12 mouse cellular contexts compared by ENCODE assay signal in genomic region chr11:64022403-64023047, GRCm38 (mm10). TPM values are rescaled to one million over a fixed set of nuclear protein-coding genes. Genes with fewer than 3 reads are reported as not detected.
ATAC-seq lines count a peak whose summit lies in the region.
"Had no signal": no experiment of that assay in that cellular context is flagged by ENCODE, and none has a peak within 500 bp of the region (broad histone marks: within the 10 kb centered on the region; RNA-seq: fewer than 3 reads in every experiment).

No protein-coding gene starts in this region.

- H3K4me1 ChIP-seq in forebrain, embryonic 12.5 days: peaks cover 35% of the 10 kb centered on the region
- peaks cover 33% of the 10 kb centered on the region for H3K4me1 ChIP-seq in forebrain, embryonic 13.5 days
- H3K4me1 ChIP-seq in hindbrain, embryonic 12.5 days: peaks cover 32% of the 10 kb centered on the region
- H3K4me1 ChIP-seq in midbrain, embryonic 16.5 days (ENCODE audit: control insufficient read depth, insufficient read depth, low read length): peaks cover 23% of the 10 kb centered on the region

- ATAC-seq in forebrain, embryonic 12.5 days (ENCODE audit: low FRiP score): 0 out of 2 replicates have a peak, but pooled peaks have one; percentile 41
- ATAC-seq in forebrain, embryonic 13.5 days: no peak
- ATAC-seq in CD4-positive, CD25-positive, alpha-beta regulatory T cell, adult 4 months: peak; percentile 58
- ATAC-seq in hindbrain, embryonic 12.5 days (ENCODE audit: low FRiP score): peak; percentile 67; the same call in 1 of the 2 replicates
- 0 out of 2 replicates have a peak, but pooled peaks have one; percentile 50 for ATAC-seq in midbrain, embryonic 16.5 days
- no peak for ATAC-seq in megakaryocyte-erythroid progenitor cell, adult 5-6 weeks (replicated peaks; ENCODE audit: low FRiP score, low TSS enrichment, poor library complexity, severe bottlenecking)
- no peak for ATAC-seq in monocyte, adult 5-6 weeks (replicated peaks; ENCODE audit: insufficient number of reproducible peaks, low FRiP score, low TSS enrichment, poor library complexity, severe bottlenecking)
- no peak for ATAC-seq in erythroblast, adult 5-6 weeks (replicated peaks; ENCODE audit: low FRiP score, poor library complexity, severe bottlenecking)
- ATAC-seq: liver, embryonic 12.5 days; lung, postnatal 0 days had no signal

- no peak overlapping the region for H3K4me3 ChIP-seq in forebrain, embryonic 12.5 days (replicated peaks)
- H3K4me3 ChIP-seq in forebrain, embryonic 13.5 days: no peak overlapping the region
- H3K4me3 ChIP-seq in hindbrain, embryonic 12.5 days: no peak overlapping the region
- H3K4me3 ChIP-seq in midbrain, embryonic 16.5 days (ENCODE audit: low read depth, low read length): no peak overlapping the region
- H3K4me3 ChIP-seq: embryonic facial prominence, embryonic 13.5 days; liver, embryonic 12.5 days had no signal

- H3K36me3 ChIP-seq in forebrain, embryonic 12.5 days (replicated peaks): no peaks in the 10 kb centered on the region
- H3K36me3 ChIP-seq in forebrain, embryonic 13.5 days (ENCODE audit: poor library complexity, severe bottlenecking): no peaks in the 10 kb centered on the region
- H3K36me3 ChIP-seq in hindbrain, embryonic 12.5 days: no peaks in the 10 kb centered on the region
- H3K36me3 ChIP-seq in midbrain, embryonic 16.5 days (ENCODE audit: control insufficient read depth, insufficient read depth, low read length): no peaks in the 10 kb centered on the region
- H3K36me3 ChIP-seq: embryonic facial prominence, embryonic 13.5 days; liver, embryonic 12.5 days had no signal

- 34% methylated on average over 9 of the region's 9 CpGs for WGBS in forebrain, embryonic 12.5 days
- 28% methylated on average over 9 of the region's 9 CpGs for WGBS in forebrain, embryonic 13.5 days
- WGBS in hindbrain, embryonic 12.5 days: 33% methylated on average over 9 of the region's 9 CpGs
- 24% methylated on average over 9 of the region's 9 CpGs for WGBS in midbrain, embryonic 16.5 days

- no peaks in the 10 kb centered on the region for H3K9me3 ChIP-seq in forebrain, embryonic 12.5 days
- H3K9me3 ChIP-seq in forebrain, embryonic 13.5 days (replicated peaks): no peaks in the 10 kb centered on the region
- no peaks in the 10 kb centered on the region for H3K9me3 ChIP-seq in hindbrain, embryonic 12.5 days (replicated peaks)
- no peaks in the 10 kb centered on the region for H3K9me3 ChIP-seq in midbrain, embryonic 16.5 days (replicated peaks; ENCODE audit: control insufficient read depth, low read length, poor library complexity, severe bottlenecking)
- H3K9me3 ChIP-seq: embryonic facial prominence, embryonic 13.5 days; liver, embryonic 12.5 days had no signal

- no peak overlapping the region for H3K9ac ChIP-seq in forebrain, embryonic 12.5 days
- H3K9ac ChIP-seq in forebrain, embryonic 13.5 days: no peak overlapping the region
- H3K9ac ChIP-seq in hindbrain, embryonic 12.5 days: no peak overlapping the region
- H3K9ac ChIP-seq in midbrain, embryonic 16.5 days (ENCODE audit: low read depth, low read length): no peak overlapping the region
- H3K9ac ChIP-seq: embryonic facial prominence, embryonic 13.5 days; liver, embryonic 12.5 days had no signal

- no peaks in the 10 kb centered on the region for H3K27me3 ChIP-seq in forebrain, embryonic 12.5 days
- no peaks in the 10 kb centered on the region; the same call in 1 of the 2 replicates for H3K27me3 ChIP-seq in forebrain, embryonic 13.5 days
- no peaks in the 10 kb centered on the region for H3K27me3 ChIP-seq in hindbrain, embryonic 12.5 days
- H3K27me3 ChIP-seq in midbrain, embryonic 16.5 days (ENCODE audit: control insufficient read depth, insufficient read depth, low read depth, low read length): no peaks in the 10 kb centered on the region
- H3K27me3 ChIP-seq: liver, embryonic 12.5 days had no signal

- H3K27ac ChIP-seq in forebrain, embryonic 12.5 days: no peak overlapping the region
- H3K27ac ChIP-seq in forebrain, embryonic 13.5 days: no peak overlapping the region
- H3K27ac ChIP-seq in hindbrain, embryonic 12.5 days: peak overlapping the region; percentile 80; the same call in 1 of the 2 replicates
- H3K27ac ChIP-seq in midbrain, embryonic 16.5 days (ENCODE audit: low read length): no peak overlapping the region
- H3K27ac ChIP-seq: embryonic facial prominence, embryonic 13.5 days; kidney, postnatal 0 days; liver, embryonic 12.5 days had no signal

- H3K4me2 ChIP-seq in forebrain, embryonic 12.5 days: no peak overlapping the region
- H3K4me2 ChIP-seq in forebrain, embryonic 13.5 days: no peak overlapping the region
- H3K4me2 ChIP-seq in hindbrain, embryonic 12.5 days (replicated peaks): peak overlapping the region; percentile 25
- no peak overlapping the region for H3K4me2 ChIP-seq in midbrain, embryonic 16.5 days (ENCODE audit: low read length)
- H3K4me2 ChIP-seq: embryonic facial prominence, embryonic 13.5 days; liver, embryonic 12.5 days had no signal

RNA-seq across cellular contexts. Expression of gene Cox10, which starts 56.7 kb away (rescaled TPM):
- polyA plus RNA-seq in forebrain, embryonic 12.5 days (2016; fragmentation: Nextera tagmentation; extraction: Ambion mirVana): 21.9 and 22.4 TPM in 2 replicates
- 19.4 and 24.3 TPM in 2 replicates for polyA plus RNA-seq in forebrain, embryonic 13.5 days (2015; fragmentation: Nextera tagmentation; extraction: Ambion mirVana)
- 10 to 100 TPM; 20.3 to 30.5 TPM for polyA plus RNA-seq in CD4-positive, CD25-positive, alpha-beta regulatory T cell, adult 4 months (2017; shearing (Covaris generic))
- 19.8 and 22.1 TPM in 2 replicates for polyA plus RNA-seq in hindbrain, embryonic 12.5 days (2016; fragmentation: Nextera tagmentation; extraction: Ambion mirVana)
- 25.3 and 26.1 TPM in 2 replicates for polyA plus RNA-seq in midbrain, embryonic 16.5 days (2015; fragmentation: Nextera tagmentation; extraction: Ambion mirVana)
- 23.4 and 38.5 TPM in 2 replicates for total RNA-seq in megakaryocyte-erythroid progenitor cell, adult 5-6 weeks (2014; fragmentation: Nextera tagmentation)
- total RNA-seq in megakaryocyte-erythroid progenitor cell, adult 5-6 weeks (2017): 24.3 and 33.2 TPM in 2 replicates
- 7.0 to 21.0 TPM (median 18.6 TPM) in 3 replicates for total RNA-seq in monocyte, adult 5-6 weeks (2017)
- total RNA-seq in erythroblast, adult 5-6 weeks (2015; ENCODE audit: low replicate concordance): 2.7 and 3.1 TPM in 2 replicates
- total RNA-seq in erythroblast, adult 5-6 weeks (2017; ENCODE audit: low replicate concordance): 1.7 and 4.2 TPM in 2 replicates

Comparison
In these comparisons a context has a peak if more than half of its experiments do, and no peak if none do; other contexts are left out.
1. ATAC-seq: peak in forebrain, embryonic 12.5 days (single experiment), CD4-positive, CD25-positive, alpha-beta regulatory T cell, adult 4 months (single experiment), hindbrain, embryonic 12.5 days (single experiment) and midbrain, embryonic 16.5 days (single experiment); none in forebrain, embryonic 13.5 days (single experiment), megakaryocyte-erythroid progenitor cell, adult 5-6 weeks (single experiment), monocyte, adult 5-6 weeks (single experiment) and erythroblast, adult 5-6 weeks (single experiment).